Mouse (Mus musculus) cerebellum, postnatal 10 days (tissue): ENCODE measurements at regions not wholly inside any gene's neighbourhood (a gene's known extent, or its start where the extent isn't known, plus 50 kb on each side); places are given as distances from the start of the nearest gene placed in this dataset.

ENCODE experiments used
- DNase-seq, 2 experiments: peaks; one replicate each; pipeline ENCODE4 v3.0.0; 2021; ENCODE audit warnings: mixed read lengths in 2 of 2

- no peak for DNase-seq
Observed at GRCm38 (mm10) chr12:36748345-36748744, 360.0 kb upstream of the Meox2 start.

GRCm38 (mm10) chr12:36765315-36766058, 342.9 kb upstream of the Meox2 start:
- no peak for DNase-seq

DNA sequence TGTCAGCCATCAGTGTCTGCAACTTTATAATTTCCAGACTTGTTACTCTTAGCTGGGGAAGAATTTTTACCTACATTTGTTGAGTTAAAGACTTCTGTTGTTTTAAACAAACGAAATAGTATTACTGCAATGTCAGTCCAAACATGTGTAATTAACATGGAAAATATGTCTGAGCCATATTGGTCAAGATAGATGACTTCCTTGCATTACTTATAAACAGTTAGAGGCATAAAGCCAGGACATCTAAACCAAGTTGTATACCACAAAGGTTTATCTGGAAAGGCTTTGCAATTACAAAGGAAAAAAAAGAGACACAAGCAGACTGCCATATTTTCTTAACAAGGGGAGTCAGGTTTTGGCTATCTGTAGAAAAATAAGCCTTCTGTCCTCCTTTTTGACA, 342.2 kb upstream of the Meox2 start:
- DNase-seq: no peak

DNA sequence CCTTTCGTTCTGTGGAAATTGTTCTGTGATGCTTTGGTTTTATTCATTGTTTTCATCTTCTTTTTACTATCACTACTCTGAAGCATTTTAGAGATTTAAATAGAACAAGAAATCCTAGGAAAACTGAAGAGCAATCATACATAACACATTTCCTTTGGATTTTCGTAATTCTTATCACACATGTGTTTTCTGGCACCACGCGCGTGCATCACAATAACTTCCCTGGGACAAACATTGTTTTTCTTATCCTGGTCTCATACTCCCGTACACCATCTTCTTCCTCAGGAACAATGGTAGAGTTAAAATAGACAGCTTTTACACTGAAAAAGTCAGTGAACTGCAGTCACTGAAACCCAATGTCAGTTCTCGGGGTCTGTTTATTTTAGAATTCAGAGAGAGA, 327.6 kb upstream of the Meox2 start:
- DNase-seq: no peak

DNA sequence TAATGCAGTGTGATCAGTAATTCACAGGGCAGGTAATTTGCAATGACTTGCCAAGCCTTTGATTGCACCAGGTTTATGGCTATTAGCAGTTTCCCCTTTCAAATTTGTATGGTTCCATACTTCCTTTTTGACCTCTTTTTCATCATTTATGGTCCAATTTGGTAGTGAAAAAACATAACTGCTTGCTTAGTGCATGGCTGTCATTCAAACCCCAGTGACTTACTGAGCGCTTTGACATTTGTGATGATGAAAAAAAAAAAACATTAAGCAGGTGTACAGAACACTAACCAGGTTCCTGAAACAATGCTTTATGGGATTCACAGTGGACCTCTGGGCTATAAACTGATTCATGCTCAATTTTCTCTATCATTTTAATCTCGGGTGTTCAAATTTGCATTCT, 317.5 kb upstream of the Meox2 start:
- DNase-seq: no peak

DNA sequence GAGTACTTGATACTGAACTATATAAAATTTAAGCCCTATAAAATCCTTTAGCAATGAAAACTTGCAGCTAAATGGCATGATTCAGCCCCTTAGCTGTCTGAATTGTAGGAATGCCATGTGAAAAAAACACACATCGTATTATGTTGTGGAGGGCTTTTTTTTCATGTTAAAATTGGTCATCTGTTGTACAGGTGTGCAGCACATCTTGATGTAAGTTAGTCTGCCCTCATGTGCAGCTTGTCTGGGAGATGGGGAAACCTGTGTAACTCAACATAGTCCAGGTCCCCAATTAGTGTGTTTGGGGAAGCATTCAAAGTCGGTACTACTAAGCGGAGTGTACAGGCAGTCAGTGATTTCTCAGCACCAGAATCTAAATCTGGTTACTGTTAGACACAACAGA, 316.9 kb upstream of the Meox2 start:
- DNase-seq: no peak

- no peak for DNase-seq
Observed at GRCm38 (mm10) chr12:36792205-36792604, 316.1 kb upstream of the Meox2 start.

DNA sequence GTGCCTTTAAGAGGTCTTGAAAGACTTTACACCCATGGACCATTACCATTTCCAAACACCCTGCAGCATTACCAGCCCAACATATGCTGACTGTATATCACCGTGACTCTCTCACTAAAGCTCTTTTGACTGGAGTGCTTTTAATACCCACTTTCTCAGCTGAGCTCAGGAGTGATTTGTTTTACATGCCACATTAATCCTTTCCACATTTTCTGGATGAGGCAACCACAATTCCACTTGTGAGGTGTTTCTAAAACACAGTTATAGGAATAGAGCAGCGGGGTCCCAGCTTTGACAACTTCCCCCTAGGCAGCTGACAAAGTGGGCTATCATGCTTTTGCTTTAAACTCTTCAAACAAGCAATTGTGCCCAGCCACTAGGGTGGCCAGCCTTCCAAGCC, 314.5 kb upstream of the Meox2 start:
- DNase-seq: no peak

DNA sequence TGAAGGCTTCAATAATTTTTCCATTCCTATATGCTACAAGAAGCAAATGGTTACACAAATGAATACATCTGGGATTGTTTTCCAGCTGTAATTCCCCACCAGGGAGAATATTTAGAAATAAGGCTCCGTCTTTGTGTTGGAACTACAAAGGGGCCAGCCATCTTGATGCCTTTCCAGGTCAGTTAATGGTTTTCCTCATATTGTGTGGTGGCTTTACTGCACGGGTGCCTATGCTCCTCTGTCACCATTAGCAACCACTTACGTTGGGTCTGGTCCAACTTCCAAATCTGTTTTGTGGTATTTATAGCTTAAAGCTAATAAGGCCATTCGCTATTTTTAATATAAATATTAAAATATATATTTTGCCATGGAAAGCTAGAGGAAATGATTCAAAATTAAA, 312.1 kb upstream of the Meox2 start:
- no peak for DNase-seq

DNA sequence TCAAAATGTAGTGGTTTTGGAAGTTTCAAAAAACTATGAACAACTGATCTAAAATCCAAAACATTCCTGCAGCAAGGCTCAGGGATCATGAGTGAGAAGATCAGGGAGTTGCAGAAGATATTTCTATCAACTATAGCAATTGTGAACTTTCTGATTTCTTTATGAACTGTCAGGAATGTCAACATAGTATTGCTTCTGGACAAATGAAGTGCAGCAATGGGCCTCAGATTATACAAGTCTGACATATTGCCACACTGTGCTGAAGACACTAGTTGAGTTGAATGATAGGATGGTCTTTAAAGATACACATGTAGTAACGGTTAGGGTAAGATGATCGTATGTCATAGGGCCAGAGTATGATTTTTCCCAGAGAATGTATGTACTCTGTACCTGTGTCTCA, 290.4 kb upstream of the Meox2 start:
- no peak for DNase-seq

DNA sequence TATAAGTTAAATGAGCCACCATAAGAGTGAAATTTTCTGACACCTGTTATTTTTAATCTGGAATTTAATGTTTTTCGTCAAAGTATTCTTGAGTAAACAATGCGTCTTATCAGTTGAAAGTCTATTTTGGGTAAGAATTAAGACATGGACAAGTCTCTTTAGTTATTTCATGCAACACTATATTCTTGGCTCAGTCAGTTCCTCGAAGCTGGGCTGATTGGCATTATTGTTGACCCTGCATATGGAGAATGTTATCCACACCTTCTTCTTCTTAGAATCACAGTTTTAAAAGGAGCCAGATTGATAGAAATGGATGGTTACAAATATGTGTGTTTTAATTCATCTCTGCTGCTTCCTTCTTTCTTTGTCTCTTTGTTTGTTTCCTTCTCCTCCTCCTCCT, 289.5 kb upstream of the Meox2 start:
- no peak for DNase-seq

- DNase-seq: peak in 1 of 2 experiments; percentile 1
Observed at GRCm38 (mm10) chr12:36826766-36827165, 281.6 kb upstream of the Meox2 start.

DNA sequence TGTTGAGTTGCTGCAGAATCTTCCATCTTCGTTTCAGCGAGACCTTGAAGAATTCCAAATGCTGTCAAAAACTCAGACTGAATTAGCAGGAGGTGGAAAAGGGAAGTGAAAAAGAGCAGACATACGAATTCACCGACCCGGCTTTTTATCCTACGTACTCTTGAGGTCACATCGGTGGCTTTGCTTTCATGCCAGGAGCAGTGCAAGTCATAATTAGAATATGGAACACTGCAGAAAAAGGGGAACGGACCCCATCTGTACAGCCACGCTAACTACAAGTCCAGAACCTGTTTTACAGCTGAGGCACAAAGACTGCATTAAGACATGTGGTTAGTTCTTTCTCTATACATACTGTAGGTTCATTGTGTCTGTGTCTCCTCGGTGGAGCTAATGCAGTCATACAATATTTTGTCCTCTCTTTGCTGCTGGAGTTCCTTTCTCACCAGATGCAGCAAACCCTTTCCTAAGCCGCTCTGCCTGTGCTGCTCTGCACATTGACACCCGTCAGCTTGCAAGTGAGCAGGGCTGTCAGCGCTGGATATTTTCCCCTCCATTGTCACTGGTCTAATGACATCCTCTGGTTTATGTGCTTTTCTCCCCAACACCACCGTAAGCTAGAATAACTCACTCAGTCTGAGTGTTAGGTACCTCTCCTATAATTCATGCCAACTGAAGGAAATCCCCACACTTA, 276.9 kb upstream of the Meox2 start:
- DNase-seq: no peak

GRCm38 (mm10) chr12:36842957-36843356, 265.4 kb upstream of the Meox2 start:
- DNase-seq: no peak

- DNase-seq: no peak
Observed at GRCm38 (mm10) chr12:36845130-36845529, 263.2 kb upstream of the Meox2 start.

DNA sequence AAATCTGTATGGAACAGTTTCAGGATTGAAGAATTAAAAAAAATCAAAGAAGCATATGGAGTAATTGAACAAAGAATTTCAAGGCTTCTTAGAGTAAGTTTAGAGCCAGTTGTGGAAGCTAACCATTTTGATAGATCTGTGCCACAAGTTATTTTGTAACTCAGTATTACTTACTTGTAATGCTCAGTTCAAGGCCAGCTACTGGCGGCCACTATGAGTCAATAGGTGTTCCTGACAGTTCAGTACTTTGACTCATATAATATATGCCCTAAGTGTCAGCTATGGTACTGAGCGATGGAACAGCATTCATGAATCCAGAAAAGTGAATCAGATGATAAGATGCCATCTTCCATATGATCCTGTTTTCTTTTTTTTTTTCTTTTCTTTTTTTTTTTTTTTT, 259.3 kb upstream of the Meox2 start:
- no peak for DNase-seq

DNA sequence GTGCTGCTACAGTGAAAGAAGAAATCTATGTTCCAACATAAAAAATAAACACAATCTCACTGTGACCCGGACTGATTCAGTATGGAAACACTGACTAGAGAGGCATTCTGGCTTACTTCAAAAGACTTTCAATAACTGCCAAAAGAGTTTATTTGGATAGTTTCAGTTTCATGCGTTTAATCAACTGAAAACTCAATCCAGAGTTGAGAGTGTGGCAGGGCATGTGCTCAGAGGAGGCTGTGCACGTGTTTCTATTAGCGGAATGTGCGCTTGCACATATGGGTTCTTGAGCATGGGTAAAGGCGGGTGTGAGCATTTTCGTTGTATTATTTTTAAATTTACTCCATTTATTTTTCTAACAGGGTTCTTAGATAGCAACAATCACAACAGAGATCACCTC, 245.2 kb upstream of the Meox2 start:
- DNase-seq: no peak

GRCm38 (mm10) chr12:36880724-36881123, 227.6 kb upstream of the Meox2 start:
- no peak for DNase-seq

DNA sequence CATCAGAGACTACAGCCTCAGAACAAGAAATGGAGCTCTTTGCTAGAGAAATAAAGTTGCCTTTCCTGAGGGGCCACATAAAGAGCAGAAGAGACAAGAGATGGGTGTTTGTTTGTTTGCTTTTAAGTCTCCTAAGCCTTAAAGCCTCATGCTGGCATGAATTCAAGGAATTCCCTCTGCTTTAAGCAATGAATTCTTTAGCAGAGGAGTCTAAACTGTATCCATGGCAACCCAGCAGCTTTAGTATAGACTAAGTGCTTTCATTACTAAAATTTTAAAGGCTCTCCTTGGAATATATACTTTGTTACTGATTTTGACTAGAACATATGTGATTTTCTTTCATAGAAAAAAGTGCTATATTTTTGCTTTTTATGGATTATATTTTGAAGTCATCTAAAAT, 195.0 kb upstream of the Meox2 start:
- DNase-seq: no peak

GRCm38 (mm10) chr12:36917576-36918106, 190.7 kb upstream of the Meox2 start:
- DNase-seq: no peak

- peak; percentile 10 to 11 for DNase-seq
Observed at GRCm38 (mm10) chr12:36918294-36918876, 190.0 kb upstream of the Meox2 start.

DNA sequence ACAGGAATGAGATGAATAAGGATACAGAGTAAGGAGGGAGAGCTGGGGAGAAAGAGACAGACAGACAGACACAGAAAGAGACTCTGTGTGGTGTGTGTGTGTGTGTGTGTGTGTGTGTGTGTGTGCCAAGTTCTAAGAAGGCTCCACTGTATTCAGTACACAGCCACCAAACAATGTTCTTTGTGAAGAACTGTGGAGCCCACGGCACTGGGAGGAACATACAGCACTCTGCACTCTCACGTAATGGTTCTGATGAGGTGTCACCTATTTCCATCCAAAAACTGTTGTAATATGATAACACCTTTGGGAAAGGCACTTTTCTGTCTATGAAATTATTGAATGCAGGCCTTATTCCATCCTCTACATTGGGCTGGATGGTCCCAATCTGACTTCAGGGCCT, 184.8 kb upstream of the Meox2 start:
- no peak for DNase-seq

DNA sequence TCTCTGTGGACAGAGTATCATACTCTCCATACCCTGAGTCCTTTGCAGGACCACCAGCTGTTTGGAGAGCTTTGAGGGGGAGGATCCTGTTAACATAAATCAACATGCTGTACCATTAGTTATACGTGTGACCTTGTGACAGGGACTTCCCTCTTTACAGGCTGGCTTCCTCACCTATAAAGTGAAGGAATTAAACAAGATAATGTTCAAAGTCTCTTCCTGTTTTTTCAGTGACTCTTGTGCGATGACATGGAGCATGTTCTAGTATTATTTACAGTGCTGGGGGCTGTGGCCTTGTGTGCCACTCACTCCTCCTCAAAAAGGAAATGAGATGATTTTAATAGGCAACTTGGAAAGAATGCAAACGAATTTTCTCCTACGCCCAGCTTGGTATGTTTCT, 182.1 kb upstream of the Meox2 start:
- DNase-seq: no peak

DNA sequence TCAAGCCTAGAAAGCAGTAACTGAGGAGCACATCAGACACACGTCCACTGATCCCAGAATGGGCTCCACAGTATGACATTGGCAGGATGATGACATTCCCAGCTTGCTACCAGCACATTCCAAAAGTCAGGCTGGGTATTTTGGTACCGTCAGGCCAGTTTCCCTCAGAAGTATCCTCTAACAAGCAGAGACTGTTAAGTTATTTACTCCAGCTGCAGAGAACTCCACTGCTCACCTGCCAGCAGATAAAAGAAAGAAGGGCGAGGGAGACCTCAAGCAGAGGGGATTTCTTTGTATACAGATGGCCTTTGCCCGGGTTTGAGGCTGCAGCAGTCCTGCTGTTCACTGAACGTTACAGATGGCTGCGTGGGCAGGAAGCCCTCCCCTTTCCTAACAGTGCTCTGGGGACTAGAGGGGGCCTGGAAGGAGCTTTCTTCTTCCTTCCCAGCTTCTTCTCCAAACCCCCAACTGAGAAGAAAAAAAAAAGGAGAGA, 175.2 kb upstream of the Meox2 start:
- peak; percentile 69 to 78 for DNase-seq
